Mouse (Mus musculus): ENCODE results near the gene Peg3. TPM values are rescaled to one million over a fixed set of nuclear protein-coding genes. Genes with fewer than 3 reads are reported as not detected.
"Not testable (repeated sequence)": the region's sequence is repeated elsewhere in the genome, so short reads cannot be mapped to it uniquely, and the experiment has no call there.

Peg3 gene
- 111 and 133 TPM in 2 replicates for polyA plus RNA-seq (2014; fragmentation: Nextera tagmentation; extraction: Ambion mirVana)

DNA sequence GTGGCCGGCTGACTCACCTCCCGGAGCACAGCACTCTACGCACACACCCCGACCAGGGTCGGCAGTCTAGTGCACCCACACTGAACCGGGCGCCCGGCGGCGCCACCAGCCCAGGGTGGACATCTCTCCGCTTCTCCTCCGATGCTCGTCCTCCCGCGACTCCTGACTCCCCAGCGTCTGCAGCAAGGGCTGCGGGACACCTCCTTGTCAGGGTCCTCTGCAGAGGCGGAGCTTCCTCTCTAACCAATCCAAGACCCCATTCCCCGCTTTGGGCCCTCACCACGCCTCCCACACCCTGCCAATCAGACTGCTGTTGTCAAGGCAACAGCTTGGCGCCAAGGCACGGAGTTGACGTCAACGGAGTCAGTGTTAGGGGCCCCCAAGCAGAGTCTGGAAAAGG lies at the start of gene Peg3, which contains the start of gene Usp29:
TSS of gene Peg3 (minus strand) at position 191 of the 400 bp plus-strand sequence.
TSS of gene Usp29 (plus strand) at position 338 of the 400 bp plus-strand sequence.
- DNase-seq (ENCODE audit: low spot score) (peak; percentile 90), ATAC-seq (ENCODE audit: low FRiP score) (peak; percentile 46)
- peaks cover 40% of the 10 kb centered on the region for H3K9me3 ChIP-seq (ENCODE audit: control insufficient read depth, low read length)
- 43% methylated on average over 24 of the region's 24 CpGs for WGBS
- H3K4me2 ChIP-seq (replicated peaks): peak within 1 kb of the TSS; percentile 49
- 0 out of 2 replicates have a peak, but pooled peaks cover 4% of the 10 kb centered on the region for H3K4me1 ChIP-seq (replicated peaks; ENCODE audit: control insufficient read depth, insufficient read depth, low read length)
- peaks cover 8% of the 10 kb centered on the region; the same call in 1 of the 2 replicates for H3K36me3 ChIP-seq (replicated peaks; ENCODE audit: control insufficient read depth, insufficient read depth)
- H3K9ac ChIP-seq: peak within 1 kb of the TSS; percentile 72
- peak within 1 kb of the TSS; percentile 61 for H3K4me3 ChIP-seq (replicated peaks; ENCODE audit: low read length)
- H3K27me3 ChIP-seq (ENCODE audit: control insufficient read depth, insufficient read depth, low read length): no peaks in the 10 kb centered on the region
- peak within 1 kb of the TSS; percentile 98 for H3K27ac ChIP-seq

DNA sequence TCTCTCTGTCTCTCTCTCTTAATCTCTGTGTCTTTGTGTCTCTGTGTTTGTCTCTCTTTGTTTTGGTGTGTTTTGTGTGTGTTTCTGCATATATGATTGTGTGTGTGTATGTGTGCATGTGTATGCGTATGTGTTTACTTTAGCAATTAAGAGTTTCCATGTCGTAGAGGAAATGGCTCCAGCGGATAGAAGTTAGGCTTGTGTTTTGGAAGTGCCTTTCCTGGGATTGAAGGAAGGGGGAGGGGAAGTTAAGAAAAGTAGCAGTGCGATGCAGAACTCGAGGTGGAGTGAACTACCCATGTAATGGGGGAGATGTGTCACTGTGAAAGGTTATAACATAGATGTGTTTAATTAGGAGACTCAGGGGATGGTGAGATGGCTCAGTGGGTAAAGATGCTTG lies 48.9 kb upstream of the Peg3 start:
- H3K4me2 ChIP-seq (replicated peaks): no peak overlapping the region
- H3K9me3 ChIP-seq (ENCODE audit: control insufficient read depth, low read length): no peaks in the 10 kb centered on the region
- no peaks in the 10 kb centered on the region for H3K27me3 ChIP-seq (ENCODE audit: control insufficient read depth, insufficient read depth, low read length)
- H3K4me1 ChIP-seq (replicated peaks; ENCODE audit: control insufficient read depth, insufficient read depth, low read length): peaks cover 10% of the 10 kb centered on the region
- H3K27ac ChIP-seq: no peak overlapping the region
- DNase-seq (ENCODE audit: low spot score) (no peak), ATAC-seq (ENCODE audit: low FRiP score) (no peak)
- no peak overlapping the region for H3K4me3 ChIP-seq (replicated peaks; ENCODE audit: low read length)
- H3K9ac ChIP-seq: no peak overlapping the region
- no peaks in the 10 kb centered on the region for H3K36me3 ChIP-seq (replicated peaks; ENCODE audit: control insufficient read depth, insufficient read depth)
- 87% methylated on average over 5 of the region's 5 CpGs for WGBS

DNA sequence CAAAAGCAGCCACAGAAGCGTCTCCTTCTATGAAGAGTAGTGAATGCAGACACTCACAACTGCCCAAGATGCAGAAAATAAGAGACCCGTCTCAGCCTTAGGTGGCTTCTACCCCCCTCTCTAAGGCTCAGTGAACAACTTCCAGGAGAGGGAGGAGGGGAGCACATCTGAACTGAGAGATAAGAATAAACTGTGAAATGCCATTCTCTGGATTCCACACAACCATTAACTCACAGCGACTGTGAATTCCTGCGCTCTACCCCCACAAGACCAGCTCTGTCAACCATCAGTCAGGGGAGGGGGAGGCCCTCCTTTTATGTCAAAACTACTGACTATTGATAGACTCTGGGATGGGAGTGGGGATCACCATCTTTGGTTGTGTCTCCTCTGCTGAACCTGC lies 47.5 kb upstream of the Peg3 start:
- H3K9me3 ChIP-seq (ENCODE audit: control insufficient read depth, low read length): no peaks in the 10 kb centered on the region
- 45% methylated on average over 4 of the region's 4 CpGs for WGBS
- no peak overlapping the region for H3K4me3 ChIP-seq (replicated peaks; ENCODE audit: low read length)
- H3K27ac ChIP-seq: no peak overlapping the region
- H3K9ac ChIP-seq: no peak overlapping the region
- no peak overlapping the region for H3K4me2 ChIP-seq (replicated peaks)
- ATAC-seq (ENCODE audit: low FRiP score): no peak
- DNase-seq (ENCODE audit: low spot score): no peak
- H3K4me1 ChIP-seq (replicated peaks; ENCODE audit: control insufficient read depth, insufficient read depth, low read length): peaks cover 9% of the 10 kb centered on the region; the same call in 1 of the 2 replicates
- no peaks in the 10 kb centered on the region for H3K27me3 ChIP-seq (ENCODE audit: control insufficient read depth, insufficient read depth, low read length)
- H3K36me3 ChIP-seq (replicated peaks; ENCODE audit: control insufficient read depth, insufficient read depth): no peaks in the 10 kb centered on the region

DNA sequence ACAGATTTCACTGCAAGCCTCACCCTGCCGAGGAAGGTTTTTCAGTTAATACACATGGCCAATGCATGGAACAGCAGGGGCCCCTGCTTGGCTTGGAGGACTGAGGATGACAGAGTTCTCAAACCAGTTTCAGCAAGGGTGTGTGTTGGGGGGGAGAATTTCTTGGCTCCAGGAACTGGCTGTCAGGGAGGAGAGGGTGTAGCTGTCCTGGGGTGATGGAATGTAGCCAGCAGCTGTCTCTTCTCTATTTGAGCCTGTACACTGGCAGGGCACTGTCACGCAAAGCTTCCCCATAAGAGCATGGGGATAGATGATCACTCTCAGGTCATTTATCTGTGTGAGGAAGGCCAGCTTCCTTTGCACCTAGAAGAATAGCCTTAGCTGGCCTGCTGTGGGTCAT lies 46.9 kb upstream of the Peg3 start:
- H3K4me2 ChIP-seq (replicated peaks): no peak overlapping the region
- ATAC-seq (ENCODE audit: low FRiP score) (peak; percentile 59; the same call in 1 of the 2 replicates), DNase-seq (ENCODE audit: low spot score) (no peak)
- H3K9ac ChIP-seq: no peak overlapping the region
- H3K27ac ChIP-seq: peak overlapping the region; percentile 32; the same call in 1 of the 2 replicates
- H3K4me3 ChIP-seq (replicated peaks; ENCODE audit: low read length): no peak overlapping the region
- no peaks in the 10 kb centered on the region for H3K27me3 ChIP-seq (ENCODE audit: control insufficient read depth, insufficient read depth, low read length)
- H3K9me3 ChIP-seq (ENCODE audit: control insufficient read depth, low read length): no peaks in the 10 kb centered on the region
- H3K4me1 ChIP-seq (replicated peaks; ENCODE audit: control insufficient read depth, insufficient read depth, low read length): peaks cover 9% of the 10 kb centered on the region; the same call in 1 of the 2 replicates
- WGBS: 48% methylated on average over 2 of the region's 2 CpGs
- no peaks in the 10 kb centered on the region for H3K36me3 ChIP-seq (replicated peaks; ENCODE audit: control insufficient read depth, insufficient read depth)

DNA sequence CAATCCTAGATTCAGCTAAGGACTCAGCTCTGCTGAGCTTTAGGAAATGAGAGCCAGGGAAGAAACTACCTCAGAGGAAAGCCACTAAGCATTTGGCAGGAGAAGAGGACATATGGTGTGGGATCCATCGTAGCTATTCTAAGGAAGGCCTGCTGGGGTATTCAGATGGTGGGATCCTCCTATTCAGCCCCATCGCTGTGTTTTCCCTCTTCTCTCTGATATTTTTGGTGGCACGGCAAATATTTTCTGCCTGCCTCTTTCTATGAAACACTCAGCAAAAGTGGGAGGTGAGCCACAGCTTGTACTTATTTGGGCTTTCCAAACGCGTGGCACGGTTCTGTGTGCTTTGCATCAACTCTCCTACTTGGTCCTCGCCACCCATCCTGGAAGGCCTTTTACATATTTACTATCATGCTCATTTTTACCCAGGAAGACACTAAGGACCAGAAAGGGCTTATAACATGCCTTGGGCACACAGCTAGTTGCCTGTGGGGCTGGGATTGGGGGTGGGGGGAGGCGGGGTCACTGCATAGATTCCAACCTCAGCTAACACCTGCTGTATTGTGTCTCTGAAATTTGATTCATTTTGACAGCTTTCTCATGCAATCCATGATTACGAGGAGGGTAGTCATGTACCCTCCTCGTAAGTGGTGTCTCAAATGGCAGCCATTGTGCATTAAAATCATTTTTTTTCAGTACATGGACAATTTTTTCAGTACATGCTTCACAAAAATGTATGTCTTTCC lies 46.3 kb upstream of the Peg3 start:
- Histone ChIP-seq H3K4me1 (replicated peaks; ENCODE audit: control insufficient read depth, insufficient read depth, low read length) (peaks cover 9% of the 10 kb centered on the region; the same call in 1 of the 2 replicates), H3K4me2 (replicated peaks) (no peak overlapping the region), H3K9me3 (ENCODE audit: control insufficient read depth, low read length) (no peaks in the 10 kb centered on the region), H3K27me3 (ENCODE audit: control insufficient read depth, insufficient read depth, low read length) (no peaks in the 10 kb centered on the region), H3K36me3 (replicated peaks; ENCODE audit: control insufficient read depth, insufficient read depth) (no peaks in the 10 kb centered on the region), H3K27ac (no peak overlapping the region; the same call in 1 of the 2 replicates), H3K9ac (no peak overlapping the region), H3K4me3 (replicated peaks; ENCODE audit: low read length) (no peak overlapping the region)
- ATAC-seq (ENCODE audit: low FRiP score) (no peak), DNase-seq (ENCODE audit: low spot score) (no peak)
- WGBS: 90% methylated on average over 10 of the region's 10 CpGs

DNA sequence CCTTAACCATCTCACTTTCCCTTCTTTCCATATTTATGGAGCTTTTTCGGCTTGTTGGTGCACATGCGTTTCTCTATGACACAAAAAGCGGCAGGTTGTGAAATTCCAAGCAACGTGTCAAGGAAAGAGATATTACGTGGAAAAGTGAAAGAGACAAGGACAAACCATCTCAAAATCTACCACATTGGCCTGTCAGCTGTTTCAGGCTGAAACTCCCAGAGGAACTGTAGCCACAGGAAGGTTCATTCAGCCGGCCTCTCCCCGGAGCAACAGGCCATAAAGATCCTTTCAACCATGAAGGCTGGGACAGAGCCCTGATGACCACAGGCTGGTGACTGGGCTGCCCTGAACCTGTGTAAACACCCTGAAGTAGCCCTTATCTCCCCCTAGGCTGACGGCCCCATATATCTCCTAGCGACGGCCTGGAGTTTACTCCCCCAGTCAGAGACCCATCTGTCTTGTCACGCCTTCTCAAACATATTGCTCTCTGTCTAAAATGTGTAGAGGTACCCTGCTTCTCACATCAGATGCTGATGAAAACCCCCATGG lies 43.7 kb upstream of the Peg3 start:
- ATAC-seq (ENCODE audit: low FRiP score); H3K4me2 ChIP-seq (replicated peaks): not testable (repeated sequence)
- 51% methylated on average over 11 of the region's 11 CpGs for WGBS

DNA sequence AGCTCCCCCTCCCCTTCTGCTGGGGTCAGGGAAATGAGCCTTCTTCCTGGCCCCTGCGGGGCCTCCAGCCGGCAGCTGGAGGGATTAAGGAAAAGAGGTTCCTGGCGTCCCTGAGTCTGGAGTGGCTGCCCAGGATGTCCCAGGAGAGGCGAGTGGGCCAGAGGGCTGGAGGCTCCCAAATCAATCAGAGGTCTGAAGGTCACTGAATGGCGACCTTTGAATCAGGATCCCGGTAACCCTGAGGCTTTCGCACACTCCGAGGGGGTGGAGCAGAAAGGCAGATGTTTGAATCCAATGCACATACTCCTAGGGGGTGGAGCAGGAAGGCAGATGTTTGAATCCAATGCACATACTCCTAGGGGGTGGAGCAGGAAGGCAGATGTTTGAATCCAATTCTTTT lies 40.1 kb upstream of the Peg3 start:
- H3K27me3 ChIP-seq (ENCODE audit: control insufficient read depth, insufficient read depth, low read length): no peaks in the 10 kb centered on the region
- WGBS: 3% methylated on average over 8 of the region's 8 CpGs
- no peaks in the 10 kb centered on the region for H3K4me1 ChIP-seq (replicated peaks; ENCODE audit: control insufficient read depth, insufficient read depth, low read length)
- H3K9ac ChIP-seq: no peak overlapping the region
- ATAC-seq (ENCODE audit: low FRiP score): no peak
- H3K36me3 ChIP-seq (replicated peaks; ENCODE audit: control insufficient read depth, insufficient read depth): peaks cover 4% of the 10 kb centered on the region; the same call in 1 of the 2 replicates
- H3K4me3 ChIP-seq (replicated peaks; ENCODE audit: low read length): no peak overlapping the region
- 0 out of 2 replicates have a peak overlapping the region, but pooled peaks have one; percentile 20 for H3K27ac ChIP-seq
- DNase-seq (ENCODE audit: low spot score): no peak
- no peaks in the 10 kb centered on the region for H3K9me3 ChIP-seq (ENCODE audit: control insufficient read depth, low read length)
- H3K4me2 ChIP-seq (replicated peaks): no peak overlapping the region

More for the DNA sequence above, 43.7 kb upstream of the Peg3 start:
- not testable (repeated sequence) for H3K27me3 ChIP-seq (ENCODE audit: control insufficient read depth, insufficient read depth, low read length); H3K4me3 ChIP-seq (replicated peaks; ENCODE audit: low read length); H3K9ac ChIP-seq; H3K36me3 ChIP-seq (replicated peaks; ENCODE audit: control insufficient read depth, insufficient read depth); H3K4me1 ChIP-seq (replicated peaks; ENCODE audit: control insufficient read depth, insufficient read depth, low read length); H3K27ac ChIP-seq; DNase-seq (ENCODE audit: low spot score); H3K9me3 ChIP-seq (ENCODE audit: control insufficient read depth, low read length)

DNA sequence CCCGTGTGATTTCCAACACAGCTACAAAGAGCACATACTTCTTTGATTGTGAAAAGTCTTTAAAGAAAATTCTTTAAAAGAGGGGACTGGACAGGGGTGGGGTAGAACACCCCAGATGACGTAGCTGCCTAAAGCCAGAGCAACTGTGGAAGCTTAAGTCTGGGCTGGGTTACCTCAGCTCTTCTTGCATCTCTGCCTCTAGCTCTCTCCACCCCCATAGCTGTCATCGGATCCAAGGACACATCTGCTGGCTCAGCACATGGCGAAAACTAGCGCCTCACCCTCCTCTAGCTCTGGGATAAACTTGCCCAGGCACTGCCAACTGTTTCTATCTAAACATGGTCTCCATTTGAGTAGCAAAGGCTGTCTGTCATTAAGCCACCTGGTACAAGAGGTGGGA lies 35.0 kb upstream of the Peg3 start:
- H3K36me3 ChIP-seq (replicated peaks; ENCODE audit: control insufficient read depth, insufficient read depth): peaks cover 4% of the 10 kb centered on the region; the same call in 1 of the 2 replicates
- H3K4me2 ChIP-seq (replicated peaks): no peak overlapping the region
- no peak overlapping the region for H3K27ac ChIP-seq
- no peaks in the 10 kb centered on the region for H3K27me3 ChIP-seq (ENCODE audit: control insufficient read depth, insufficient read depth, low read length)
- no peak overlapping the region for H3K9ac ChIP-seq
- H3K4me1 ChIP-seq (replicated peaks; ENCODE audit: control insufficient read depth, insufficient read depth, low read length): no peaks in the 10 kb centered on the region
- H3K9me3 ChIP-seq (ENCODE audit: control insufficient read depth, low read length): no peaks in the 10 kb centered on the region
- ATAC-seq (ENCODE audit: low FRiP score): no peak
- no peak overlapping the region for H3K4me3 ChIP-seq (replicated peaks; ENCODE audit: low read length)
- no peak for DNase-seq (ENCODE audit: low spot score)
- WGBS: 61% methylated on average over 5 of the region's 5 CpGs

DNA sequence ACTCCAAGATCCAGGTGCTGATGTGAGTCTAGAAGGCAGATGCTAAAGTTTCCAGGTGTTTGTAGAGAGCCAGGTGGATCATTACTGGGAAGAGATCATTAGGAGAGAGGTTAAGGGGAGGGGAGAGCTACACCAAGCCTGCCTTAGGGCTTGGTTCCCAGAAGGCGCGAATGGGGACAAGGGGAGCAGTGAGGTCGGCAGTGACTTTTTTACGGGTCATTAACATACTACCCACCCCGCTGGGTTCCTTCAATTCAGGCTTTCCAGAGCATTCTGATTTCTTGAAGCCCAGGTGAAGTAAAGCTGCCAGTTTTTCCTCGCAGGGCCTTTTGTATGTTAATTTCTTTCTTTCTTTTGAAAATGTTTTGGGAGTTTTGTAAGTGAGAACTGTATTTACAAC lies 29.9 kb upstream of the Peg3 start:
- ATAC-seq (ENCODE audit: low FRiP score): no peak
- H3K27ac ChIP-seq: no peak overlapping the region

More for the DNA sequence above, 29.9 kb upstream of the Peg3 start:
- Histone ChIP-seq H3K4me3 (replicated peaks; ENCODE audit: low read length) (no peak overlapping the region), H3K27me3 (ENCODE audit: control insufficient read depth, insufficient read depth, low read length) (no peaks in the 10 kb centered on the region), H3K4me2 (replicated peaks) (no peak overlapping the region), H3K4me1 (replicated peaks; ENCODE audit: control insufficient read depth, insufficient read depth, low read length) (no peaks in the 10 kb centered on the region), H3K36me3 (replicated peaks; ENCODE audit: control insufficient read depth, insufficient read depth) (no peaks in the 10 kb centered on the region), H3K9ac (no peak overlapping the region), H3K9me3 (ENCODE audit: control insufficient read depth, low read length) (no peaks in the 10 kb centered on the region)
- DNase-seq (ENCODE audit: low spot score): no peak
- WGBS: 14% methylated on average over 6 of the region's 6 CpGs
